Mouse (Mus musculus) lung, embryonic 14.5 days (tissue): ENCODE data around the gene Cep63. TPM values are rescaled to one million over a fixed set of nuclear protein-coding genes. Genes with fewer than 3 reads are reported as not detected.

Experiments used
- ATAC-seq: fragments of 200-750 bp; cut with Nextera tagmentation; 2 replicates; pipeline ENCODE4 v1.8.0; 2017; ENCODE audit warnings: mild to moderate bottlenecking, moderate TSS enrichment, moderate library complexity; ENCODE audit not compliant: insufficient read depth
- DNase-seq: peaks from one replicate; pipeline ENCODE4 v3.0.0-alpha.2; 2015
- H3K27ac ChIP-seq: fragments of 300-500 bp; sonication (generic); 2 replicates; pipeline ENCODE4 v1.5.1; 2014; ENCODE audit warnings: low read depth, mild to moderate bottlenecking, moderate library complexity
- H3K27me3 ChIP-seq: fragments of 300-500 bp; sonication (generic); 2 replicates; pipeline ENCODE4 v1.6.1; 2014; ENCODE audit warnings: low read length, control low read depth; ENCODE audit not compliant: insufficient read depth
- H3K36me3 ChIP-seq: fragments of 300-500 bp; sonication (generic); 2 replicates; pipeline ENCODE4 v1.6.1; 2014; ENCODE audit warnings: control low read depth; ENCODE audit not compliant: insufficient read depth
- H3K4me1 ChIP-seq: fragments of 300-500 bp; sonication (generic); 2 replicates; pipeline ENCODE4 v1.6.1; 2014; ENCODE audit warnings: antibody characterized with exemption, control low read depth; ENCODE audit not compliant: insufficient read depth
- H3K4me2 ChIP-seq: fragments of 300-500 bp; sonication (generic); 2 replicates; pipeline ENCODE4 v1.6.1; 2014; ENCODE audit warnings: mild to moderate bottlenecking
- H3K4me3 ChIP-seq: fragments of 300-500 bp; sonication (generic); 2 replicates; pipeline ENCODE4 v1.5.1; 2014; ENCODE audit warnings: low read depth, low read length
- H3K9ac ChIP-seq: fragments of 300-500 bp; sonication (generic); 2 replicates; pipeline ENCODE4 v1.6.1; 2014
- H3K9me3 ChIP-seq: fragments of 300-500 bp; sonication (generic); 2 replicates; pipeline ENCODE4 v1.6.1; 2016; ENCODE audit warnings: low read depth, low read length, control low read depth
- CTCF ChIP-seq: IDR thresholded peaks from 2 replicates; pipeline ENCODE4 v1.5.1; 2016; ENCODE audit warnings: antibody characterized with exemption, low read depth
- WGBS: fragments of 180-500 bp; shearing (Covaris S2); extraction: QIAGEN DNeasy Blood & Tissue Kit; methylation state at CpG from one replicate; pipeline ENCODE4 v1.1.7; 2014; 5-methylcytosine and 5-hydroxymethylcytosine counted together
- polyA plus RNA-seq: library from polyadenylated mRNA; unstranded; fragments of >200 nt; fragmentation: Nextera tagmentation; extraction: Ambion mirVana; gene quantifications from 2 replicates; pipeline ENCODE4 v1.2.1, GENCODE M21; 2014

Gene Cep63
- polyA plus RNA-seq, 1 experiment from 2014 or later, result 44.2 TPM

DNA sequence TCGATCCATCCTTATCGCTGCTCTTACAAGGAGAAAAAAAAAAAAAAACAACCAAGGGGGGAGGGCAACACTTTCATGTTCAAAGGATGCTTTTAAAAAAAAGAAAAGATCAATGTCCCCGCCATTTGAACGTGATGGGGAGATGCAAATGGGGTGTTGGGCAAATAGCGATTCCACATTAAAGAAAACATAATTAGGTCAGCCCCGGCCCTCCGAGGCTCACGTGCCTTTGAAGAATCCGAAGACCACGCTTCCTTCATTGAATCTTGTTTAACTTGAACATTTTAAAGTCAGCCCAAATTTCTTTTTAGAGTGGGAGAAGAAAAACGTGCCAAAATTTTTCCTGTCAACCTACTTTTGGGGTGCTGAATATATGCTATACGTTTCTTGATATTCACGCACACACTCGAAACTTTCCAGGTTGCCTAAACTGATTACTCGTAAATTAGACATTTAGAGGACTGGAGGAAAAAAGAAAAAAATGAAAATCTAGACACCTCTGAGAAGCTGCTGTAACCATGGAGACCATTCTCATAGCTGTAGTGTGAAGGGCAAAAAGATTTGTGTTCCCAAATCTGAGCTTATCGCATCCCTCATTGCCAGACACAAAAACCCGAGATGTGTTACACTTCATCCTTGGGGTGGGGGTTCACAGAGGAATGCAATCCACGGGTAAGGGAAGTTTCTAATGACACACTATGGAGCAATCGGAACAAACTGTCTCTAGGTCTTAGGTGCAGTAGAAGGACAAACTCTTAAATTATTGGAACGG, 79.9 kb downstream of the Cep63 start:
- ATAC-seq, result no peak
- TF ChIP-seq CTCF, result no peak

DNA sequence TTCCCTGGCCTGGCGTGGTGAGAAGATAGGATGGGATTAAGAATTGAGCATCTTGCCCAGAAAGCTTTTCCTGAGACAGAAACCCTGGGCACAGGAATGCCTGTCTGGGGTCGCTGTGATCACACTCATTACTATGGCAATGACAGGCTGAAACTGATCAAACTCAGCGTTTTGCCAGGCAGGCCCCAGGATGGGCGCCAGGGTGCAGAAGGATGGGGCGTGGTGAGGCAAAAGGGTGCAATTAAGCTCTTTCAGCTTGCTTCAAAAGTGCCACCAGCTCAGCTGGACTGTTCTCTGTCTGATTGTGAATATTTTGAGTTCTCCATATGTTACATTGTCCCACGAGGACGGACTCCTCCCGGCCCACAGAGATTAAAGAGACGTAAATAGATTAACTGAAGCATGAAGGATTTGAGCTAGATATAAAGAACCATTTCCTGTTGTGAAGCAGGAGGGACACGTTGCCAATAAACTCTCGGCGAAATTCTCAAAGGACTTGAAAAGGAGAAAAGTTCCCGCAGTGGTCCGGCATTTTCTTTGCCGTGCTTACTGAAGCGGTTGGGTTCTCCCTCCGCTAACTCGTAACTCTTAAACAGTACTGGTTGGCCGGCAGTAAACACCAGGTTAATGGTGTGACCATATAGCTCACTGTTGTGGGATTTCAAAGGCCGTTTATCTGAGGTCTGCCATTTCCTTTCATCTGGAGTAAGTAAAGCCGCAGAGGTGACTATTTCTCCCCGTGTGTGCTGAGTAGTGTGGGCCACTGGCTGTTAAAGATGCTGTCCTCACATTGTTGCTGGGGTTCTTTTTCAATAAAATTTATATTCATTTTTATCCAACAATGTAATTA, 80.7 kb downstream of the Cep63 start:
- DNase-seq (peak; percentile 44), ATAC-seq (no peak)
- Histone ChIP-seq H3K9ac (no peak overlapping the region), H3K4me2 (peak overlapping the region; percentile 60), H3K27ac (no peak overlapping the region), H3K4me1 (peaks cover 3% of the 10 kb centered on the region), H3K4me3 (peak overlapping the region; percentile 24; the same call in 1 of the 2 replicates), H3K27me3 (no peaks in the 10 kb centered on the region), H3K36me3 (no peaks in the 10 kb centered on the region), H3K9me3 (no peaks in the 10 kb centered on the region)
- WGBS, result 27% methylated on average over 22 of the region's 22 CpGs
- no peak for TF ChIP-seq CTCF

More for the DNA sequence above, 79.9 kb downstream of the Cep63 start:
- Histone ChIP-seq H3K27me3 (no peaks in the 10 kb centered on the region), H3K27ac (no peak overlapping the region), H3K4me2 (no peak overlapping the region), H3K9ac (no peak overlapping the region), H3K4me3 (no peak overlapping the region), H3K36me3 (no peaks in the 10 kb centered on the region), H3K4me1 (peaks cover 3% of the 10 kb centered on the region), H3K9me3 (no peaks in the 10 kb centered on the region)
- 43% methylated on average over 20 of the region's 20 CpGs for WGBS
- DNase-seq, result no peak

DNA sequence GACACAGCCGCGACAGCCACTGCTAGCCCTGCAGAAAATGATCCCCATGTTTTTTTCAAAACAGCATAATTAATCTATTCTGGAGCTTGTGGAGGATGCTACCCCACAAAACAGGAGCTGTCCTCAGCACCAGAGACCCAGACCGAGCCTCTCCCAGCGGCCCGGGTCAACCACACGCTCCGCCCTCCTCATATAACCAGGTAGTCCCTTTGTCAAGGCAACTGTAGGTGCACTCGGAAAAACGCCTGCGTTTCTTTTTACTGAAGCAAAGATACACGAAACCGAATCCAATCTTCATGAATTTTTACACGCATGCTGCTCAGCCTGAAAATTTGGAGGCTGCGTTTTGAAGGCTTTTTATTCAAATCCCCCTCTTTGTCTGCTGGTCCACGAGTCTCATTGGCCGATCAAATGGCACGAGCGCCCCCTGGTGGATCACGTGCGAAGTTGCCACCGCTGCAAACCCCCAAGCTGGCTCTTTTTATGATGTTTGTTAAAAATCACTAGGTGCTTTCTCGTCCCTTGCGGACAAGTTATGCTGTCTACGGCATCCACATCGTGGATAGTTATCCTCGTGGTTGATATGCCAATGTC, 81.5 kb downstream of the Cep63 start:
- ATAC-seq (peak; percentile 78), DNase-seq (peak; percentile 93)
- 2% methylated on average over 26 of the region's 26 CpGs for WGBS
- Histone ChIP-seq H3K27ac (no peak overlapping the region), H3K9me3 (no peaks in the 10 kb centered on the region), H3K9ac (no peak overlapping the region), H3K27me3 (no peaks in the 10 kb centered on the region), H3K36me3 (no peaks in the 10 kb centered on the region), H3K4me3 (peak overlapping the region; percentile 24), H3K4me2 (peak overlapping the region; percentile 60), H3K4me1 (peaks cover 3% of the 10 kb centered on the region)
- peak; percentile 94 for TF ChIP-seq CTCF

DNA sequence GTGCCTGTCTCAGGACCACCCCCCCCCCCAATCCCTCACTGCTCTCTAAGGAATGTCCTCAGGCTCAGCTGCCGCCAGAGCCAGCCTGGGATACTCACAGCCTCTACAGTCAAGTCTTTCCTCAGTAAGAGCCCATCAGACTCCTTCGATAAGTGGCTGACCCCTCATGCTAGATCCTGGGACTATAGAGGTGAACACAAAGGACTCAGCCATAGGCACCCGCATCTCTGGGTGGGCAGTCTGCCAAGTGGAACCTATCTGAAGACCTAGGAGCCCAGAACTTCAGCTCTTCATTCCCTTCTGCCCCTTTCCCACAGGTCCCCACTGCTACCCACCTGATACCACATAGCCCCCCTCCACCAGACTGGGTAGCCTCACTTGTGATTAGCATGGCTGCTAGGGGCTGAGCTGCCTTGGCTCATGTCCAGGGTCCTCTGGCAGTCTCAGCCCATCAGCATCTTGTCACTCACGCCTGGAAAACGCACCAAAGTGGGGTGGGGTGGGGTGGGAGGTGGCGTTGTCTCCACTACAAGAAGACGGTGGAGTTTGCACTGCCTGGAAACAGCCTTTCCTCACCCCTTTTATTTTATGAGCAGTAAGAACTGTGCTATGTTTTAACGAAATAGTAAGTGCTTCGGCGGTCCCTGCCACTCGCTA, 82.1 kb downstream of the Cep63 start:
- H3K9ac ChIP-seq, result no peak overlapping the region
- peak overlapping the region; percentile 60 for H3K4me2 ChIP-seq
- 8% methylated on average over 11 of the region's 11 CpGs for WGBS
- DNase-seq, result peak; percentile 57
- no peaks in the 10 kb centered on the region for H3K27me3 ChIP-seq
- TF ChIP-seq CTCF, result no peak
- H3K9me3 ChIP-seq, result no peaks in the 10 kb centered on the region
- H3K4me3 ChIP-seq, result peak overlapping the region; percentile 24
- no peak overlapping the region for H3K27ac ChIP-seq
- H3K36me3 ChIP-seq, result no peaks in the 10 kb centered on the region
- H3K4me1 ChIP-seq, result peaks cover 3% of the 10 kb centered on the region
- ATAC-seq, result peak; percentile 71

DNA sequence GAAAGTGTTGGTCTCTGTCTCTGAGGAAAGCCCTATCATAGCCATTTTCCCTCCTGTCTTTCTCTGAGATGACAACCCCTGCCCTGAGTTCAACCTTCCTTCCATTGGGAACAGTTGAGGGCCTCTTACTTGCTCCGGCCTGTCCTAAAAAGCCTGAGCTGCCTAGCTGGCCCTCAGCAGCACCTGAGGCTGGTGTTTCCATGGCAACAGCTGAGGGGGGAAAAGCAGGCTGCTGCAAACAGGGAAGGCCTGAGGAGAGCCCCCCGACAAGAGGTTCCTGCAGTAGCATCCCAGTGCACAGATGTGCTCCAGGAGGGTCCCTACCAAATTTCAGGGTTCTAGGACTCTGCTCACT, 82.6 kb downstream of the Cep63 start:
- Histone ChIP-seq H3K27ac (no peak overlapping the region), H3K4me2 (no peak overlapping the region), H3K4me1 (peaks cover 3% of the 10 kb centered on the region), H3K9ac (no peak overlapping the region), H3K9me3 (no peaks in the 10 kb centered on the region), H3K36me3 (no peaks in the 10 kb centered on the region), H3K27me3 (no peaks in the 10 kb centered on the region), H3K4me3 (no peak overlapping the region)
- WGBS, result 37% methylated on average over 2 of the region's 2 CpGs
- no peak for TF ChIP-seq CTCF
- no peak for ATAC-seq
- DNase-seq, result no peak

DNA sequence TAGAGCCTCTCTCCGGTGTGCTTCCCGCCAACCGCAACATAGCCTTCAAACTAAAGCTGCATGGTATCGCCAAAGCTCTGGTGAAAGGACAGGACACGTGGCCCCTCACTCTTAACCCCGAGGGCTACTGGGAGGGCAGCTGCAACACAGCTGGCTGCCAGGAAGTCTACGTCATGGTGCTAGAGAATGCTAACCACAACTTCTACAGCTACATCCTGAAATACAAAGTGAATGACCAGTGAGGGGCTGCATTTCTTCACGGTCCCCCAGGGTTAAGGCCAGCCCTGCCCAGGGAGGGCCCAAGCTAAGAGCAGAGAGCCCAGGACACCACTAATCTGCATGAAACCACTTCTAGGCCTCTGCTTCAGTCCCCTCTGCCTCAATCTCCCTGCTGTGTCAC, 83.8 kb downstream of the Cep63 start:
- Histone ChIP-seq H3K36me3 (no peaks in the 10 kb centered on the region), H3K4me2 (no peak overlapping the region), H3K4me1 (peaks cover 3% of the 10 kb centered on the region), H3K4me3 (no peak overlapping the region), H3K27ac (no peak overlapping the region), H3K9me3 (no peaks in the 10 kb centered on the region), H3K9ac (no peak overlapping the region), H3K27me3 (no peaks in the 10 kb centered on the region)
- TF ChIP-seq CTCF, result no peak
- ATAC-seq, result no peak
- DNase-seq, result no peak
- WGBS, result 67% methylated on average over 8 of the region's 8 CpGs
